Mouse (Mus musculus) left cerebral cortex, adult 8-10 months (tissue): ENCODE results near the gene Ankrd65. TPM values are rescaled to one million over a fixed set of nuclear protein-coding genes. Genes with fewer than 3 reads are reported as not detected.
A peak's percentile ranks its signal among the peaks of the same experiment; 100 is the strongest.
"Not testable (repeated sequence)": the region's sequence is repeated elsewhere in the genome, so short reads cannot be mapped to it uniquely, and the experiment has no call there.

Source experiments
- DNase-seq, 2 experiments: peaks; one replicate each; pipeline ENCODE4 v3.0.0; 2022; ENCODE audit warnings: low spot score in 2 of 2
- total RNA-seq, 4 experiments: library from RNA; stranded (reverse); gene quantifications; 2 replicates each; pipeline ENCODE4 v1.2.4; 2022

Ankrd65 gene
- total RNA-seq, 4 experiments from 2014 or later = 0.35 TPM; not detected in 3

GRCm38 (mm10) chr4:155774971-155775740 is 15.1 kb upstream of the Ankrd65 start:
- DNase-seq = peak in 1 of 2 experiments; percentile 61

DNA sequence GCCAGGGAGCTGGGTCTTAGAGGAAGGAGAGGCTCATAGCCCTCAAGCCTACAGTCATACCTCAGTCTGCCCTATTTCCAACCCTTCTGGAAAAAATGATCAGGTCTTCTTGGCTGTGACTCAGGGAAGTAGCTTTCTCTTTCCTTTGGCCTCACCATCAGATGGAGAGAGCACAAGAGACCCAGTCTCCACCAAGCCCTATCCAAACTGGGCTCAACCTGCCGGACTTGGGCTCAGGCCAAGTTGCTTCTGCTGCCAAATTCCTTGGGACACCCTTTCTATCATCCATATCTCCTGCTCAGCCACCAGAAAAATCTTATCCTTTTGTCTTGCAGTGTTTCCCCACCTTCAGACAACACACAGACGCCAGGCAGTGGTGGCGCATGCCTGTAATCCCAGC is 14.4 kb upstream of the Ankrd65 start:
- no peak for DNase-seq

DNA sequence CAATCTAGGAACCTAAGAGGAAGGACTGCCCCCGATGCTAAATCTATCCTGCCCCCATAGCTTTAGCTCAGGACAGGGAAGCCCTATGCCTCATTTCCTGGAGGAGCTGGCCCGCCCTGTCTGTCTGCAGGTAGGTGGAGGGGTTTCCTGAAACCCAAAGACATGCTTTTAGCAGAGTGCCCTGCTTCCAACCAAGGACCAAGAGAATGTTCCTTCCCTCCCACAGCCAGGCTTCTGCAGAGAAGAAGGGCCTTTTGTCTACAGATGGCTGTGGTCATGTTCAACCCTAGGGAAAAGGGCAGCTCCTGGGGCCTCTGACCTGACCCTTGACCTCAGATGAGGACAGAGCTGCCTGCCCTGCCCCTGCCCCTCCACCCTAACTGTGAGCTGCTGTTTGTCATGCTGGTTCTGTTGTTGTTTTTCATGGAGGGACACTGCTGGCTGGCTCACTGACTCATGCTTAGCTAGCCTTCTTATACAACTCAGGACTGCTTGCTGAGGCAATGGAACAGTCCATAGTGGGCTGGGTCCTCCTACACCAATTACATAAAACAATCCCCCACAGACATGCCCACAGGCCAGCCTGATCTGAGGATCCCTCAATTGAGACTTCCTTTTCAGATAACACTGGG is 13.4 kb upstream of the Ankrd65 start:
- DNase-seq = peak in 1 of 2 experiments; percentile 67

DNA sequence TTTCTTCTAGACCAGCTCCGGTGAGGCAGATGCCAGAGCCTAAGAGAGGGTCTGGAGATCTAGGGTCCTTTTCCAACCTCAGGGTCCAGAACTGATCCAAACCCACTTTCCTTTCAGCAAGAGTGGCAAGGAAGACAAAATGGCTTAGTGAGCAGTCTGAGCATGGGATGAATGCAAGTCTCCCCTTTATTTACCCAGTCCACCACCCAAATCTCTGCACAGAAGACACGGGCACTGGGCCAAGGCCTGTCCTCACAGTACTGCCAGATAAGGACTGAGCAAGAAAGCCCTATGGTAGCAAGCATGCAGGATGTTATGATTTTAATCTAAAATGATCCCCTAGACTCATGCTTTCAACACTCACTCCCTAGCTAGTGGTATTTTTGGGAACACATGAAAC is 12.4 kb upstream of the Ankrd65 start:
- no peak for DNase-seq

DNA sequence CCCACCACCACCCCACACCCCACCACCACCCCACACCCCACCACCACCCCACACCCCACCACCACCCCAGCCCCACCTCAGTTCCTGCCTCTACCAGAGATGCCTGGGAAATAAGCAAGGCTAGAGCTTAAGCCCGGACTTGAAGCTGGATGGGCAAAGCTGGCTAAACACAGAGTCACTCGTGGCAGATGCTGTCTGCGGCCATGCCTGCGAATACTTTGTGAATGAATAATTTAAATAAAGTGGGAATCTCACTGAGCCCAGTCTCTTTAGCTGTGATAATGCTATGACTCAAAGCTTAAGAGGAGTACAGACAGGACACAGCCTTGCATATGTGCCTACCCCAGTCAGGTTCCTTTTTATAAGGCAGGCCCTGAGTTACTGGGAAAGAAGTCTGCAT is 10.7 kb upstream of the Ankrd65 start:
- DNase-seq = no peak

GRCm38 (mm10) chr4:155780895-155781294 is 9.3 kb upstream of the Ankrd65 start:
- DNase-seq = no peak

DNA sequence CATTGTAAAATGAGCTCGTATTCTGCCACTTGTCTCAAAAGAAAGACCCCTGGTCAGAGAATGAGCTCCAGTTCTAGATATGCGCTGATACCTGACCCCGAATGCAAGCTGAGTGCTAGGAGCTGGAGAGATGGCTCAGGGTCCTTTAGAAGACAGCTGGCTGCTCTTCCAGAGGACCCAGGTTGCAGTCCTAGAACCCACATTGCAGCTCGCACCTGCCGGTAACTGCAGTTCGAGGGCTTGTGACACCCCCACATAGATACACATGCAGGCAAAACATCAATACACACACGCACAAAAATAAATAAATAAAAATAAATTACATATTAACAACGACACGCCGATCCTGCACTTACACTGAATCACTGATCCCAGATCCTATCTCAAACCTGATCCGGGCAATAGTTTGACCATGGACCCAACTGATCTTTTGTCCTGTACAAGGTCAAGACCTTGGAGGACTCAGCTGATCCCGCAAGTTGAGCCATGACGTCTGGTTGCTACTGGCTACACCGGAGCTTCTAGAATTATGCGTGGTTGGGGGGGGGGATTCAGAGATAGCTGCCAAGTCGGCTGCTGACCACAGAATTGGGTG is 6.7 kb upstream of the Ankrd65 start:
- DNase-seq = no peak

GRCm38 (mm10) chr4:155784081-155784701 is 6.0 kb upstream of the Ankrd65 start:
- peak in 1 of 2 experiments; percentile 64 for DNase-seq

- DNase-seq = no peak
These were observed 5.0 kb upstream of the Ankrd65 start for GRCm38 (mm10) chr4:155785246-155785645.

DNA sequence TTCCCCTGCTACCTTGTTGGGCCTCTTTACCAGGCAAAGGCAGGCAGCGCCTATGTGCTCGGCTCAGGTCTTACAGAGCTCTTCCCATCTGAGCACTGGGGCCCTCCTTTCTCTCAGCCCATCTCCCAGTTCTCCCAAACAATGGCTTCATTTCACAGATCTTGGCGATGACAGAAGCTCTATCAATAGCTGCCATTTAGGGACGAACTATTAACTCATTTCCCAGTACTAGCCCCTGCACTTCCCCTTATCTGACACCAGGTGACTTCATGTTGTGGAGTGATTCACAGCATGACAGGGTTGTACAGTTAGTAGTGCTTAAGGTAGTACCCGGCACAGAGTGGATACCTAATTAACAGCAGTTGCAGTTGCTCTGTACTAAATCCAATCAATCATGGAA is 4.4 kb upstream of the Ankrd65 start, which contains the start of gene Tmem88b:
TSS of gene Tmem88b (minus strand) at position 56 of the 400 bp plus-strand sequence.
- DNase-seq = no peak

DNA sequence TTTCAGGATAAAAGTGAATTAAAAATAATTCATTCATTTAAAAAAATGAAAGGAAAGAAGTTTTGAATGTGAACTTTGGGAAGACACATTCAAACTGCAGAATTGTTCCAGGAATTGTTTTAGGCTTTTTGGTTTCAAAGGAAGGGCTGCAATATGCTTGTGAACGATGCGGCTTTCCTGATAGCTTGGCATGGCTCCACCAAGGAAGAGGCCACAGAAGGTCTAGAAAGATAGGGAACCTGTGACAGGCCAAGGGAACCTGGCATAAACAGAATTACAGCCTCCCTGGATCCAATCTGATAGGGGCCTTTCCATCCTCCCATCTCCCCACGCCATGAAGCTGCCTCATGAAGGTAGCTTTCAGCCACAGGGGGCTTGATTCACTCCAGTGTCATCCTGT is 1.9 kb upstream of the Ankrd65 start:
- DNase-seq = no peak

DNA sequence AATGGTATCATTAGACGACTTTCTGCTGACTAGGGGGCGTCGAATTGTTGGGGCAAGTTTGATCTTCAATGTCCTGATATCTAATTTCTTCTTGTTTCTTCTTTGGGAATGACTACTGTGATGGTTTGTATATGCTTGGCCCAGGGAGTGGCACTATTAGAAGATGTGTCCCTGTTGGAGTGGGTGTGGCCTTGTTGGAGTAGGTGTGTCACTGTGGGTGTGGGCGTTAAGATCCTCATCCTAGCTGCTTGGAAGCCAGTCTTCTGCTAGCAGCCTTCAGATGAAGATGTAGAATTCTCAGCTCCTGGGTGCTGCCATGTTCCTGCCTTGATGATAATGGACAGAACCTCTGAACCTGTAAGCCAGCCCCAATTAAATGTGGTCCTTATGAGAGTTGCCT is 1.4 kb upstream of the Ankrd65 start:
- DNase-seq = not testable (repeated sequence)

DNA sequence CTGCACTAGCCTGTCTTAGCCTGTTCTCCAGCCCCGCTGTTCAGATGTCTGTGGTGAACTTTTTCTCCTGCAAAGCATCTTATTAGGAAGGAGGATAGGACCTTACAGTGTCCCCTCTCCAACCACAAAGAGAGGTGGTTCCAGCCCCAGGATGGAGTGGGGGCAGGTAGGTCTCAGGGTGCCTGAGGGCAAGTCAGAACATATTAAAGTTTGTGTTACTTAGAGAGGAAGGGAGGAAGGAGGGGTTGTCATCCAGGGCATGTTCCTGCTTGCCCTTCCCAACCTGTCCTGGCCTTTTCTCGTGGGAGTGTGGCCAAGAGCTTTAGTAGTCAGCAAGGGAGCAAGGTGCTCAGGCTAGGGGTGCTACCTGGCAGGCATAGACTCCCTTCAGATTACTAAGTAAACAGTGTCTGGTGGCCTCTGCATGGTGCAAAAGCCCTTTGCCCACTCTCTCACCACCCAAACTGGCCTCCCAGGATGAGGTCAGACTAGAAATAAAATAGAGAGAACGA is 467 bp downstream of the Ankrd65 start:
- DNase-seq = no peak

DNA sequence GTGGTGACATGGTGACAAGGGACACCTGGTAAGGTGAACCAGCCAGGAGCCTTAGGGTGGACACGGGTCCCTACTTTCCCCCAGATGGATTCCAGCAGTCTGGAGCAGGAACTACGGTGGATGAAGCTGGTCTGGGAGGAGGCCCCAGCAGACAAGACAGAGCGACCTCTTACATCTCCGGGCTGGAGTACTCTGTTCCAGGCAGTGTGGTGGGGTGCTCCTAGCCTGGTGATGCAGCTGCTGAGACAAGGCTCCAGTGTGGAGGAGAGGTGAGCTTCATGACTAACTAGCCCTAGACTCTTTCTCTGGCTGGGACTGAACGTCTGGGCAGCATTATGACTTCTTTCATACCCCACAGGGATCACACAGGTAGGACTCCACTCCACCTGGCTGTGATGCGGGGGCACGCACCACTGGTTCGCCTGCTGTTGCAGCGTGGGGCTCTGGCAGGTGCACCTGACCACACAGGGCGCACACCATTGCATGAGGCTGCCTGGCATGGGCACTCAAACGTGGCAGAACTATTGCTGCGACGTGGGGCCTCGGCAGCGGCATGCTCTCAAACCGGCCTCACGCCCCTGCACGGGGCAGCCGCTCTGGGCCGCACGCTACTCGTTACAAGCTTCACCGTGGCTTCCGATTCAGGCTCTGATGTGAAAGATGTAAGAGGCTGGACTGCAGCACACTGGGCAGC is 1.1 kb downstream of the Ankrd65 start:
- DNase-seq = no peak

GRCm38 (mm10) chr4:155793730-155794129 is 3.5 kb downstream of the Ankrd65 start:
- DNase-seq = no peak

DNA sequence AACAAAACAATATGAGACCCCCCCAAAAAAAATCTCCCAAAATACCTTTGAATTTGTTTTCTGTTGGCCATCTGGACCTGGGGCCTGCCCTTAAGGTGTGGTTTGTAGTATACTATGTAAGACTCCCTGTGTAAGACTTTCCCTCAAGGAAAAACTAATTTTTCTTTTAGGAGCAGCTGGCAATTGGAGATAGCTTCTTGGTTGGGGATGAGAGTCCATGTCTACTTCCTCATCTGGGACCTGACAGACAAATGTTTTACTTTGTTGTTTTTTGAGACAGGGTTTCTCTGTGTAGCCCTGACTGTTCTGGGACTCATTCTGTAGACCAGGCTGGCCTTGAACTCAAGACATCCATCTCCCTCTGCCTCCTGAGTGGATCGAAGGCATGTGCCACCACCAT is 11.8 kb downstream of the Ankrd65 start:
- no peak for DNase-seq

GRCm38 (mm10) chr4:155802741-155803339 is 12.6 kb downstream of the Ankrd65 start, which contains the start of gene Mrpl20:
Gene Mrpl20, plus strand, starts transcription at chr4:155802878.
- DNase-seq = no peak

DNA sequence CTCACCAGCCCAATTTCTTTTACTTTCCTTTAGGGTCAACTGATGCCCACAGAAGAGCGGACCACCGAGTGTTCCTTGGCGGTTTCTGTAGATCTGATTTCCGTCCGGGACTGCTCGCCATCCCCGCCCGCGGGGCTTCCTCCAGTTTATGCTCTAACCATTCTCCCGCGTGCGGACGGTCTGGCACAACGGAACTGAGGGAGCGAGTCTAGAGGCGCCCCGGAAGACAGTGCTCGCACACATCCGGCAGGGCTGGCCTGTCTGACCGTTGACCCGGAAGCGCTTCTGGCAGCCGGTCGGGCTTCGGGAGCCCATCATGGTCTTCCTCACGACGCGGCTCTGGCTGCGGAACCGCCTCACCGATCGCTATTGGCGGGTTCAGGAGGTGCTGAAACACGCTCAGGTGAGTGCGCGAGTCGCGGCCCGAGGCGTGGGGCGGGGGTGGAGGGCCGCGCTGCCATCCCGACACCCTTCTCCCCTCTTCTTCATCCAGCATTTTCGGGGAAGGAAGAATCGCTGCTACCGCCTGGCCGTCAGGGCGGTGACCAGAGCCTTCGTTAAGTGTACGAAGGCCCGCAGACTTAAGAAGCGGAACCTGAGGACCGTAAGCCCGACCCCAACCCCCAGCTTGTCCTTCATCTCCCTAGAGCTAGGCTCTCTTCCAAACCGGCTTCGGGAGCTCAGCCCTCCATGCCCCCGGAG is 13.3 kb downstream of the Ankrd65 start:
- DNase-seq = peak; percentile 87 to 97

GRCm38 (mm10) chr4:155807841-155808240 is 17.6 kb downstream of the Ankrd65 start:
- DNase-seq = no peak
